Mouse (Mus musculus): ENCODE measurements at regions not wholly inside any gene's neighbourhood (a gene's known extent, or its start where the extent isn't known, plus 50 kb on each side); places are given as distances from the start of the nearest gene placed in this dataset.

- no peaks in the 10 kb centered on the region for H3K36me3 ChIP-seq (ENCODE audit: insufficient read depth)
- no peak for ATAC-seq (ENCODE audit: insufficient read depth)
- H3K9me3 ChIP-seq (ENCODE audit: low read depth, low read length): no peaks in the 10 kb centered on the region
- no peak overlapping the region for H3K27ac ChIP-seq (ENCODE audit: low read depth)
- H3K4me3 ChIP-seq (ENCODE audit: low read depth, low read length): no peak overlapping the region
- DNase-seq: no peak
- TF ChIP-seq CTCF (IDR thresholded peaks at IDR 0.05; ENCODE audit: low read depth): no peak
- no peaks in the 10 kb centered on the region for H3K4me1 ChIP-seq (ENCODE audit: insufficient read depth)
- H3K27me3 ChIP-seq (ENCODE audit: insufficient read depth, low read length): no peaks in the 10 kb centered on the region
- H3K4me2 ChIP-seq: no peak overlapping the region
- H3K9ac ChIP-seq: no peak overlapping the region
- WGBS: 74% methylated on average over 1 of the region's 1 CpGs
Observed at GRCm38 (mm10) chr16:85233037-85233436, 59.5 kb upstream of the App start.

DNA sequence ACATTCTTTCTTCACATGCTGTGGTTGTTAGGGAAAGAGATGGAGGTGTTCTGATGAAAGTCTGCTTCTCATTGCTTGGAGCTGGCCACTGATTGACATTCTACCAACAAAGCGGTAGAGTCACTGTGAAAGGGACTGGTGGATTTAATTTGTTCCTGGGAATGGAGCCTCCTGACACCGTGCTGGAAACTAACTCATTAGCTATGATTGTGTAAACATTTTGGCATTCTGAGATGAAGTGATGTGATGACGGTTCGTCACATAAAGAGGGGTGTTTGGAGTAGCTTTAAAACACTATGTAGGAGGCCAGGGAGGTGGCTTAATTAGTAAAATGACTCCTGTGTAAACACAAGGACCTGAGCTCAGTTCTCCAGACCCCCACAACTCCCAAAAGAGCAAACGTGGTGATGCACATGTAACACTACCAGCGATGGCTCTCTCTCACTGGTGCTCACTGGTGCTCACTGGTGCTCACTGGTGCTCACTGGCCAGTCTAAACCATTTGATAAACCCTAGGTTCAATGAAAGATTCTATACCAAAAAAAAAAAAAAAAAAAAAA lies 58.4 kb upstream of the App start:
- ATAC-seq (ENCODE audit: insufficient read depth) (no peak; the same call in 1 of the 2 replicates), DNase-seq (no peak)
- Histone ChIP-seq H3K9ac (no peak overlapping the region), H3K36me3 (ENCODE audit: insufficient read depth) (no peaks in the 10 kb centered on the region), H3K27me3 (ENCODE audit: insufficient read depth, low read length) (no peaks in the 10 kb centered on the region), H3K9me3 (ENCODE audit: low read depth, low read length) (no peaks in the 10 kb centered on the region), H3K27ac (ENCODE audit: low read depth) (no peak overlapping the region), H3K4me3 (ENCODE audit: low read depth, low read length) (no peak overlapping the region), H3K4me2 (no peak overlapping the region), H3K4me1 (ENCODE audit: insufficient read depth) (no peaks in the 10 kb centered on the region)
- TF ChIP-seq CTCF (IDR thresholded peaks at IDR 0.05; ENCODE audit: low read depth): no peak
- 21% methylated on average over 6 of the region's 6 CpGs for WGBS

DNA sequence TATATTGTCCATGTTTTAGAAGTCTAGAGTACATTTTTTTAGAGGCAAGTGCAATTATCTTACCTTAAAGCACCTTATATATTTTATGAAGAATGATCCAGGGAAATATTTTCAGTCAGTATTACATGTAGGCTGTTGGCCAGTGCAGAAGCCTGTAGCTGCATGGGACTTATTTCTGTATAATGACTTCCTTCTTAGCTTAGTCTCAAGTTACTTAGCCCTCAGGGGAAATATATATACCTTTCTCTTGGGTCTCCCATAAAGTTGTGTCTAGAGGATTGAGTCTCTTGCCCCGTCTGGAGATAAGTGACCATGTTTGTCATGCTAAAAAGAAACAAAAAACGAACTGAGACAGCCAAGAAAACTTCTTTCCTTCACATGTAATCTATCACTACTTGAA lies 57.8 kb upstream of the App start:
- no peaks in the 10 kb centered on the region for H3K36me3 ChIP-seq (ENCODE audit: insufficient read depth)
- ATAC-seq (ENCODE audit: insufficient read depth): no peak
- no peaks in the 10 kb centered on the region for H3K9me3 ChIP-seq (ENCODE audit: low read depth, low read length)
- WGBS: 17% methylated on average over 2 of the region's 2 CpGs
- no peaks in the 10 kb centered on the region for H3K4me1 ChIP-seq (ENCODE audit: insufficient read depth)
- DNase-seq: no peak
- H3K27me3 ChIP-seq (ENCODE audit: insufficient read depth, low read length): no peaks in the 10 kb centered on the region
- H3K27ac ChIP-seq (ENCODE audit: low read depth): no peak overlapping the region
- H3K9ac ChIP-seq: no peak overlapping the region
- no peak overlapping the region for H3K4me2 ChIP-seq
- H3K4me3 ChIP-seq (ENCODE audit: low read depth, low read length): no peak overlapping the region
- no peak for TF ChIP-seq CTCF (IDR thresholded peaks at IDR 0.05; ENCODE audit: low read depth)

DNA sequence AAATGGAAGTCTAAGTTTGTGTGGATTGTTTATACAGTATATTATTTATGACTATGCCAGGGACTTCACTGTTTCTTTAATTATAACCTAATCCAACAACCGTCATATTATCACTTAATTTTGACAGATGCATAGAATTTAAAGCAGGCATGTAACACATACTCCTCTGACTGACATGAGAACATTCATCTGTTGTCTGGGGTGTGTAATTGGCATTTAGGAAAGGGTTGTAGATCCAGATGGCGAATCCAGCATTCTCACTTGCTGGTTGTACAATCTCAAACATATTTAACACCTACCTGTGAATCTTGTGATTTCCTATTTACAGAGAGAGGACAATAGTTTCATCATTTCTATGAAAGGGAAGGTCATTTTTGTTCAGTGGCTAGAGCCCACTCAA lies 50.8 kb upstream of the App start:
- WGBS: 60% methylated on average over 2 of the region's 2 CpGs
- no peak for TF ChIP-seq CTCF (IDR thresholded peaks at IDR 0.05; ENCODE audit: low read depth)
- no peak overlapping the region for H3K9ac ChIP-seq
- H3K9me3 ChIP-seq (ENCODE audit: low read depth, low read length): no peaks in the 10 kb centered on the region
- no peak overlapping the region for H3K27ac ChIP-seq (ENCODE audit: low read depth)
- ATAC-seq (ENCODE audit: insufficient read depth) (no peak), DNase-seq (no peak)
- H3K27me3 ChIP-seq (ENCODE audit: insufficient read depth, low read length): no peaks in the 10 kb centered on the region
- no peaks in the 10 kb centered on the region; the same call in 1 of the 2 replicates for H3K4me1 ChIP-seq (ENCODE audit: insufficient read depth)
- no peak overlapping the region for H3K4me3 ChIP-seq (ENCODE audit: low read depth, low read length)
- no peak overlapping the region for H3K4me2 ChIP-seq
- no peaks in the 10 kb centered on the region for H3K36me3 ChIP-seq (ENCODE audit: insufficient read depth)
